Mouse (Mus musculus) heart, postnatal 0 days (tissue): ENCODE measurements around the gene Cacnb4.

Experiments used
- CTCF ChIP-seq: IDR thresholded peaks from 2 replicates; pipeline ENCODE4 v1.5.1; 2016; ENCODE audit warnings: antibody characterized with exemption, control low read depth, low read depth
- EP300 ChIP-seq: IDR thresholded peaks from 2 replicates; pipeline ENCODE4 v1.6.1; 2016; ENCODE audit warnings: antibody characterized with exemption, low read depth

GRCm38 (mm10) chr2:52419295-52419694, 257.3 kb downstream of the Cacnb4 start:
- no peak for TF ChIP-seq CTCF
- TF ChIP-seq EP300: no peak
